Mouse (Mus musculus): ENCODE measurements around the gene Sf1.

GRCm38 (mm10) chr19:6340524-6341452 lies 22.7 kb upstream of the Sf1 start, which contains the start of gene Map4k2:
- TF ChIP-seq CTCF (IDR thresholded peaks at IDR 0.05; ENCODE audit: low read depth, low read length) = no peak
- no peak for TF ChIP-seq POLR2A (IDR thresholded peaks at IDR 0.05; ENCODE audit: borderline replicate concordance, low read depth, low read length)

Data from bone marrow macrophage, adult 2 months (primary cell).